ENCODE assay signal across 11 mouse cellular contexts in the genomic region with DNA sequence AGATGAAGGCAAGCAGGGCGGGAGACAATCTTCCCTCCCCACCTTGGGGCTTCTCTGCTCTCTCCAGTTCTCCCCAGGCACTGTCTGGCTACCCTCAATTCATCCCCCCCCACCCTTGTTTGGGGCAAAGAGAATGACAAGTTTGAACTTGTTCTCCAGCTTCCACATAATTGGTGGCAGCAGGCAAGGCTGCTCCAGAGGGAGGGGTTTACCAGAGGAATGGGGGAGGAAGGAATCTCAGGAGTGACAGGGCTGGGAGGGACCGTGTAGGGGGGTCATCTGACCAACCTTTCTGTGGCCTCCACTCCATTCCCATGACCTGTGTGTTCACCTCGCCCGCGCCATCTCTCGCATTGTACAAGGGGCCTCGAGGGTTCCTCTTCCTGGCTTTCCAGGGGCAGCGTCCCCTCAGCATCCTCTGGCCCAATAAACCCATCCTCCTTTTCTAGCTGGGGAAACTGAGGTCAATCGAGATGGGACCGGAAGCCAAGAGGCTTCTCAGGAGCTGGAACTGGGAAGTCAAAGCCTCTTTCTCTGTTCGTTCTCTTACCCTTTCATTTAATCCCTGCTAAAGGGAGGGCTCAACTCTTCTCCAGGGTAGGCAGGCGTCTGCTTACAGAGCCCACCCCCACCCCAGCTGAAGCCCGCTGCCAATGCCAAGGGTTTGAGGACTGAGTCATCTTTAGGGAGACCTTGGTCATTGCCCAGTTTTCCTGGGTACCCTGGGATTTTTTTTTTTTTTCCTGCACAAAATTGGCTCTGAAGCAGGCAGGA. TPM values are rescaled to one million over a fixed set of nuclear protein-coding genes. Genes with fewer than 3 reads are reported as not detected.
DNase-seq lines count a peak whose midpoint lies in the region; ATAC-seq and TF ChIP-seq lines count a peak whose summit lies in the region.
"Had no signal": no experiment of that assay in that cellular context is flagged by ENCODE, and none has a peak within 500 bp of the region (broad histone marks: within the 10 kb centered on the region; RNA-seq: fewer than 3 reads in every experiment).

No protein-coding gene starts in this region.

- intact Hi-C loops in gastrocnemius, postnatal 36 days (cut with DNase I) = no loop called here

- peaks cover 18% of the 10 kb centered on the region for H3K4me1 ChIP-seq in lung, embryonic 14.5 days (ENCODE audit: insufficient read depth)
- H3K4me1 ChIP-seq in embryonic facial prominence, embryonic 13.5 days = peaks cover 59% of the 10 kb centered on the region
- peaks cover 75% of the 10 kb centered on the region for H3K4me1 ChIP-seq in limb, embryonic 10.5 days

- no peak for TF ChIP-seq CTCF in lung, embryonic 14.5 days (IDR thresholded peaks at IDR 0.05; ENCODE audit: low read depth)

- no peaks in the 10 kb centered on the region for H3K9me3 ChIP-seq in lung, embryonic 14.5 days (ENCODE audit: low read depth, low read length)
- no peaks in the 10 kb centered on the region for H3K9me3 ChIP-seq in embryonic facial prominence, embryonic 13.5 days
- H3K9me3 ChIP-seq in limb, embryonic 10.5 days (replicated peaks) = 0 out of 2 replicates have a peak, but pooled peaks cover 3% of the 10 kb centered on the region
- H3K9me3 ChIP-seq: liver, embryonic 13.5 days had no signal

- no peak overlapping the region for H3K4me2 ChIP-seq in lung, embryonic 14.5 days
- H3K4me2 ChIP-seq in embryonic facial prominence, embryonic 13.5 days = peak overlapping the region; percentile 93

- H3K27ac ChIP-seq in lung, embryonic 14.5 days (ENCODE audit: low read depth) = 0 out of 2 replicates have a peak overlapping the region, but pooled peaks have one; percentile 30
- H3K27ac ChIP-seq in embryonic facial prominence, embryonic 13.5 days = peak overlapping the region; percentile 91
- H3K27ac ChIP-seq in limb, embryonic 10.5 days = peak overlapping the region; percentile 97
- H3K27ac ChIP-seq: liver, embryonic 13.5 days had no signal

- no peaks in the 10 kb centered on the region for H3K36me3 ChIP-seq in lung, embryonic 14.5 days (ENCODE audit: insufficient read depth)
- H3K36me3 ChIP-seq in embryonic facial prominence, embryonic 13.5 days = no peaks in the 10 kb centered on the region
- H3K36me3 ChIP-seq in limb, embryonic 10.5 days = 0 out of 2 replicates have a peak, but pooled peaks cover 2% of the 10 kb centered on the region
- H3K36me3 ChIP-seq: liver, embryonic 13.5 days had no signal

- no peak for DNase-seq in lung, embryonic 14.5 days
- no peak for DNase-seq in lung, adult 18-20 months
- peak; percentile 52 for DNase-seq in limb, embryonic 10.5 days (ENCODE audit: low spot score)
- DNase-seq in retina, postnatal 1 day = peak; percentile 45
- DNase-seq in gastrocnemius, postnatal 36 days = no peak
- no peak for DNase-seq in cerebellum, adult 9-11 months
- DNase-seq in thymus, postnatal 4 days = no peak
- DNase-seq: cerebellum, adult 11-12 months; liver, embryonic 13.5 days had no signal

- H3K27me3 ChIP-seq in lung, embryonic 14.5 days (ENCODE audit: insufficient read depth, low read length) = peaks cover 49% of the 10 kb centered on the region
- H3K27me3 ChIP-seq in embryonic facial prominence, embryonic 13.5 days = peaks cover 22% of the 10 kb centered on the region
- H3K27me3 ChIP-seq in limb, embryonic 10.5 days (ENCODE audit: low read depth, poor library complexity, severe bottlenecking) = peaks cover 23% of the 10 kb centered on the region; the same call in 1 of the 2 replicates

- H3K9ac ChIP-seq in lung, embryonic 14.5 days = no peak overlapping the region
- peak overlapping the region; percentile 85; the same call in 1 of the 2 replicates for H3K9ac ChIP-seq in embryonic facial prominence, embryonic 13.5 days
- H3K9ac ChIP-seq: liver, embryonic 13.5 days had no signal

- H3K4me3 ChIP-seq in lung, embryonic 14.5 days (ENCODE audit: low read depth, low read length) = no peak overlapping the region
- H3K4me3 ChIP-seq in embryonic facial prominence, embryonic 13.5 days = peak overlapping the region; percentile 74
- H3K4me3 ChIP-seq in limb, embryonic 10.5 days = peak overlapping the region; percentile 89
- H3K4me3 ChIP-seq: myocyte had no signal

- no peak for ATAC-seq in lung, embryonic 14.5 days (ENCODE audit: insufficient read depth)
- ATAC-seq in embryonic facial prominence, embryonic 13.5 days (ENCODE audit: insufficient number of reproducible peaks, insufficient read depth, low FRiP score, low TSS enrichment, low read depth) = no peak

- WGBS in lung, embryonic 14.5 days = 35% methylated on average over 13 of the region's 13 CpGs
- 14% methylated on average over 13 of the region's 13 CpGs for WGBS in embryonic facial prominence, embryonic 13.5 days
- WGBS in limb, embryonic 10.5 days = 13% methylated on average over 13 of the region's 13 CpGs

RNA-seq across cellular contexts. Expression of a gene that starts 1.3 kb away (rescaled TPM):
- polyA plus RNA-seq in lung, embryonic 14.5 days (2014; fragmentation: Nextera tagmentation; extraction: Ambion mirVana) = 2.2 and 2.5 TPM in 2 replicates
- polyA plus RNA-seq in embryonic facial prominence, embryonic 13.5 days (2015; fragmentation: Nextera tagmentation; extraction: Ambion mirVana) = 9.4 and 10.1 TPM in 2 replicates
- polyA plus RNA-seq in limb, embryonic 10.5 days (2016; fragmentation: Nextera tagmentation; extraction: Ambion mirVana) = 10.9 and 11.0 TPM in 2 replicates
- under 1 TPM; 0.13 to 0.15 TPM for total RNA-seq in gastrocnemius, postnatal 36 days (2021)

RNA-seq across cellular contexts. Expression of a gene that starts 36.3 kb away (rescaled TPM):
- polyA plus RNA-seq in lung, embryonic 14.5 days (2014; fragmentation: Nextera tagmentation; extraction: Ambion mirVana) = 36.0 and 45.4 TPM in 2 replicates
- polyA plus RNA-seq in embryonic facial prominence, embryonic 13.5 days (2015; fragmentation: Nextera tagmentation; extraction: Ambion mirVana) = 36.6 and 41.2 TPM in 2 replicates
- polyA plus RNA-seq in limb, embryonic 10.5 days (2016; fragmentation: Nextera tagmentation; extraction: Ambion mirVana) = 33.6 and 40.2 TPM in 2 replicates
- total RNA-seq in gastrocnemius, postnatal 36 days (2021) = 10 to 100 TPM; 12.4 to 16.7 TPM

Comparison
In these comparisons a context has a peak if more than half of its experiments do, and no peak if none do; other contexts are left out.
1. DNase-seq: peak in limb, embryonic 10.5 days (single experiment) and retina, postnatal 1 day (single experiment); none in lung, embryonic 14.5 days (single experiment), lung, adult 18-20 months (0 of 2), gastrocnemius, postnatal 36 days (0 of 2), cerebellum, adult 9-11 months (single experiment) and thymus, postnatal 4 days (single experiment).
2. H3K27ac ChIP-seq: peak in every context shown above with its lines; median percentile 97 in limb, embryonic 10.5 days; 91 in embryonic facial prominence, embryonic 13.5 days; 30 in lung, embryonic 14.5 days.